Mouse (Mus musculus): ENCODE measurements at regions not wholly inside any gene's neighbourhood (a gene's known extent, or its start where the extent isn't known, plus 50 kb on each side); places are given as distances from the start of the nearest gene placed in this dataset.

DNA sequence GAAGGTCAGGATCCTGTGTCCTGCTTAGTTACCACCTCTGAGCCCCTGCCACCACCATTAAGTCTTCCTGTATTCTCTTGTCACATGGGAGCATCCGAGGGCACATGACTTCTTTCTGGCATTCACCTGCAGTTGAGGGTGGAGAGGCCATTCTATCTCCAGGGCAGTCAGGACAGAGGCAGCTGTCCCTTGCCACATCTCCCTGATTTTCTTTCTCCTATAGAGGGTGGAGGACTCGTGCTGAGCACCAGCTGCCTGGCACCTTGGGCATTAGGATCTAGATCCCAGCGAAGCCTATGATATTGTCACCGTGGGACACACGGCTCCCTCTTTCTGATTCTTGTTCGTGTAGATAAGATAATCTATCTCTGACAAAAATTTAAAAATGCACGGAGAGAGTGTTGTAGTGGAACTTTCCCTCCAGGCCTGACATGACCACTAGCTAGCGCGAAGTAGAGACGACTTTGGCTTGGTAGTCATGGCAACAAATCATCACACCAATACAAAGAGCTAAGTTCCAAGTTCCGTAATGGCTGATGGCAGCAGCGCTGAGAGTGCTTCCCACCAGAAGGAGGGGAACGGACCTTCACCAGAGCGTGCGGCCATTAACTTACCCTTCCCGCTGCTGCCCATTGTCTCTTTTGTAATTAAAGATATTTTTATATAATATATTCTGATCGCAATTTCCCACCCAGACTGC, 137.7 kb downstream of the Ipmk start:
- DNase-seq (ENCODE audit: extremely low spot score, low spot score): no peak

DNA sequence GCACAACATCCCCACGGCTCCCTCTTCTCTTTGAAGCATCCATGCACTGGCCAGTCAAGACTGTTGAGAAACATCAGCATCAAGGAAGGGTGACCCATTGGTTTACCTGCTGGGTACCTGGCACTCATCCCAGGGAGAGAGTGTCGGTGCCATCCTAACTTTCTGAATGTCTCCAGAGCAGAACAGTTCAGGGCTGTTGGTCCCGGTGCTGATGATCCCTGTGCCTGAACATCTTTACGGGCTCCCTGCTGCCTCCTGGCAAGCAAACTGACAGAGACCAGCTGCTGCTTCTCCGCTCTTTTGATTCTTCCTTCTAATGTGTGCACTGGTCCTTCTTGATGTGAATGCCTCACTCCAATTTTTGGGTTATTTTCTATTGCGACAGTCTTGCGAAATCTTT, 142.2 kb downstream of the Ipmk start:
- DNase-seq (ENCODE audit: extremely low spot score, low spot score): no peak

DNA sequence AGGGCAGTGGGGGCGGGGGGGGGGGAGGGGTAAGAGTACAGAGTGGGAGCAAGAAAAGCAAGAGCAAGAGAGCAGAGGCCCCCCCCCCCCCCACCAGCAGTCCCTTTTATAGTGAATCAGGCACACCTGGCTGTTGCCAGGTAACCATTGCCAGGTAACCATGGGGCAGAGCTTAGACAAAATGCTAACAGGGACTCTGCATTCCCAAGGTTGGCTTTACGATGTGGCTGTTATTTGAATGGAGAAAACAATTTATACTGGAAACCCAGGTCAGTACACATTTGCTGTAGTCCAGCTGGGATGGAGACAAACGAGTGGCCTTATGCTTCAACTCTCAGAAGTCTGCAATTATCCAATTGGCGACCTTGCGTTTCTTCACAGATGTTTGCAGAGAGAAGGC, 154.5 kb downstream of the Ipmk start:
- no peak for DNase-seq (ENCODE audit: extremely low spot score, low spot score)

DNA sequence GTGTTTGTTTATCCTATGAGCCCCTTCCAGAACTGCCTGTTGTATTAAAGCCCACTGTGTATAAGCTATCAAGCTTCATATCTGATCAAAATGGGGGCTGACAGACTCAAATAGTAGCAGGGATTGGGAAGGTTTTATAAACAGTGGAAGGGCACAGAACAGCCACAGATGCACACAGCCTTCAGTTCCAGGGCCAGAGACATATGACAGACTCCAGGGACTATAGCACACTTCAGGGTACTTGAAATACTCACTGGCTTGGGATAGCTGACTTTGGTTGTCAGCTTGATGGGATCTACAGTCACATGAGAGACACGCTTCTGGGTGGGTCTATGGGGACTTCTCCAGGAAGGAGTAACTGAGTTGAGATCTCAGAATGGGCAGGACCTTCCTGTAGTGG, 156.7 kb downstream of the Ipmk start:
- no peak for DNase-seq (ENCODE audit: extremely low spot score, low spot score)

DNA sequence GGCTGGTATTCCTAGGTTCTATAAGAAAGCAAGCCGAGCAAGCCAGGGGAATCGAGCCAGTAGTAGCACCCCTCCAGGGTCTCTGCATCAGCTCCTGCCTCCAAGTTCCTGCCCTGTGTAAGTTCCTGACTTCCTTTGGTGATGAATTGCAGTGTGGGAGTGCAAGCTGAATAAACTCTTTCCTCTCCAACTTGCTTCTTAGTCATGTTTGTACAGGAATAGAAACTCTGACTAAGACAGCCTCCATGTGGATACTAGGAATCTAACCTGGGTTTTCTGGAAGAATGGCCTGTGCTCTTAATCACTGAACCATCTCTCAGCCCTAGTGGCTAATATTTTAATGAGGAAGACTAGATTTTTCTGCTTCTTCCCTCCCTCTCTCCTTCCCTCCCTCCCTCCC, 177.7 kb downstream of the Ipmk start:
- DNase-seq (ENCODE audit: extremely low spot score, low spot score): no peak

DNA sequence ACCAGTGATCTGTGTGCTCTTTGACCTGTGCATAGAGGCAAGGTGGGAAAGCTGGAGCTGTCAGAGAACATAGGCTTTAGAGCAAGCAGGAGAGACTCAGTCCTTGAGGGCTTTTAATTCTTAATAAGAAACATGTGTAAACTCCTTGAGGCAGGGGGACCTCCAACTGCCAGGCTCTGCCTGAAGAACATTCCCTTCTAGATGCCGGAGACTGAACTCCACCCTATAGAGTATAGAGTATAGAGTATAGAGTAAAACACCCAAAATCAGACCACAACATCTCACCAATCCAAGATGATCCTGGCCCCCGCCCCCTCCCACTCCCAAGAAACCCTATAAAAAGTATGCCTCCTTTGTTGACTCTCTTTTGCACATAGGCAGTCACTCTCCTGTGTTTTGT, 186.2 kb downstream of the Ipmk start:
- DNase-seq (ENCODE audit: extremely low spot score, low spot score): no peak

DNA sequence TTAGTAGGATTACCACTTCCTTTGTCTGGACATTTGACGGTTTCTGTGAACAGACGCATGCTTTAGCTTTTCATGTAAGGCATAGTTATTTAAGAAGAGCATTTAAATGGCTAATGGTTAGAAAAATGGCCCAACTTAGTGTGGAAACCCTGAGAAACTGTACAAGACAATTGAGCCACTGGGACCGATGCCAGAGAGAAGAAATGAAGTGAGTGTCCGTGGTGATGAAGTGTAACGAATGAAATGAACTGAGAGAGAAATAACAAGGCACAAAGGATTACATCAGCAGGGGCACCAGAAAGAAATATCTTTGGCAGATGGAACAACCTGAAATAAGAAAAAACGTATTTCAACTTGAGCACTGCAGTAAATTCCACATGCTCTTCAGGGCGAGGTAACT, 197.9 kb downstream of the Ipmk start:
- no peak for DNase-seq (ENCODE audit: extremely low spot score, low spot score)

DNA sequence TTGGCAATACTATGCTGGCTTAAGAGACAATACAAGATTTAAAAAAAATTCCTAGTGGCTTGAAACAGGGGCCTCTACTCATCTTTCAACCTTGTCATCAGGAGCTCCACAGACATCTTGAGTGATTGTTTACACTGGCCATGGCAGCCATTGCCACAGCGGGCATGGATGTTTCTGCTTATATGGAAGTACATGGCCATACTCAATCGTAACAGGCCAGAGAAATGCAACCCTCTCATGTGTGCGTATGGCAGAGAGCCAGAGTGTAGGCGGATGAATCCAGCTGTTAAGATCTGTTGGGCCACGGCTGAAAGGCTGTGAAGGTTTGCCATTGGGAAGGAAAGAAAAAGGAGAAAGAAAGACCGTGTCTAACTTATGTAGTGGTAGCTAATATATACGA, 198.9 kb downstream of the Ipmk start:
- no peak for DNase-seq (ENCODE audit: extremely low spot score, low spot score)

DNA sequence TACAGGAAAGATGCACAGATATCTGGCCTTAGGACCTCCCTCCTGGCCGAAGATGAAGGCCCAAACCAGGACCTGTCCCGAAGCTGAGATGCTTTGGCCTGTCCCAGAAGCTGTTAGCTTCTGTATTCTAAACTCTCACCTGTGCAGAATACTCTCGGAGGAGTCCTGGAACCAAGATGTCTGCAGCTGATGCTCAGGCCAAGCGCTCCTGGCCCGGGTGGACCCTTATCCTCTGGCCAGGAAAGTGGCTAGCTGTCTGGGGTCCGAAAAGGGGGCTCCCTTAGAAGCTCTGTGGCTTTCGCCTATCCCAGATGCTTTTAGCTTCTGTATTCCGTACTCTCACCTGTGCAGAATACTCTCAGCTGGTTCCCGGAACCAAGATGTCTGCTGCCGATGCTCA, 236.2 kb downstream of the Ipmk start:
- DNase-seq (ENCODE audit: extremely low spot score, low spot score): no peak

DNA sequence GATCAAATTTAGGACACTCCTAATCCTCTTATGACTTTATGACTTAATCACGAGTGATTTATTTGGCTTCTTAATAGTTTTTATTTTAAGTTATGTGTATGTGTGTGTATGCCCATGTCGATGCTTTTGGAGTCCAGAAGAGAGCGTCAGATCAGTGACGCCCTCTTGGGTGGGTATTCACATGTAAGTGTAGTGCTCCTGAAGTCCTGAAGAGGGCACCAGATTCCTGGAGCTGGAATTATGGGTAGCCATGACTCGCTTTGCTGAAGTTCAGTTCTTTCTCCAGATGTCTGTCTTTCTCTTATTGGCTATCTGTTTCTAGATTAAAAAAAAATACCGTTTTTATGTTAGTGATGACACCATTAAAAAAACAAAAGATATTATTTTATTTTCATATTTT, 251.0 kb downstream of the Ipmk start:
- no peak for DNase-seq (ENCODE audit: extremely low spot score, low spot score)

DNA sequence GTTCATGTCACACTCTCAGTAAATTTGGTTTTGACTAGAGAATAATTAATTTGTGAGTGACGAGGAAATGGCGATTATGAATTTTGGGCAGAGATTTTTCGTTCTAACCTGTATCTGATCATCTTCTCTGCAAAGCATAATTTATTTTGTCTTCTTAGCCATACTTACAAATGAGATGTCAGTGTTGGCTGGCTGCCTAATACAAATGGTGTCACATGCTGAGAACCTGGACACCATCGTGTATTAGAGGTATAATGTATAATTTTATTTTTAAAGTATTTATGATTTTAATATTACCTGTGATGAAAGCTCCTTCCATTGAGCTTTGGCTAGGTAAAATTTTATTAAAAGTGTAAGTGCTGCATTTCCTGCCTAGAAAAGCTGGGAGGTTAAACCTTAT, 266.2 kb downstream of the Ipmk start:
- DNase-seq (ENCODE audit: extremely low spot score, low spot score): no peak

DNA sequence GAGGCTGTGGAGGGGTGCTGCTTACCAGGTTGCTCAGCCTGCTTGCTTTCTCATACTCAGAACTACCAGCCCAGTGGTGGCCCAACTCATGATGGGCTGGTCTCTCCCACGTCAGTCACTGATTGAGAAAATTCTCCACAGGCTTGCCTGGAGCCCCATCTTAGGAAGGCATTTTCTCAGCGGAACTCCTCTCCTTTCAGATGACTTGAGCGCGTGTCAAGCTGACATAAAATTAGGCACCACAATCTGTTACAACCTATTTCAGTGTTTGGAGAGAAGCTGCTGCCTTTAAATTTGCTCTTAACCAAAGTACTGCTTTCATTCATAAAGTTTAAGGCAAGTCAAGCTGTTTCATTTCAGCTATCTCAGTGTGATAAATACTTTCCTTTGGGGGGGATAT, 269.6 kb downstream of the Ipmk start:
- DNase-seq (ENCODE audit: extremely low spot score, low spot score): no peak

DNA sequence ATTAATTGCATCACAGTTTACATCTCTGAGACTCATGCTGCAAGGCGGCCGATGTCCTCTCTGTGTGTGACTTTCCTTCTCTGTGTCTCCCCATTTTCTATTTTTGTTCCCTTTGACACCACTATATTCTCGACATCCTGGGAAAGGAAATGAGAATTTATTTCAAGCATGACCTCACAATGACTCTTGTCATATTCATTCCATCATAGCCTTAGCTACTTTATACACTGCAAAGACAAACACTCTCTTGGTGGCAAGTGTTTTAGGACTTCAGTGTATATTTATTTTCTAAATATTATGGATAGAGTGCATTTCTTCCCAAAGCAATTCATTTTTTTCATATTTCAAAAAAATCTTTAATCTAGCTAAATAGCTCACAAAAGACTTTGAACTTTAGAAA, 298.5 kb downstream of the Ipmk start:
- no peak for DNase-seq (ENCODE audit: extremely low spot score, low spot score)

DNA sequence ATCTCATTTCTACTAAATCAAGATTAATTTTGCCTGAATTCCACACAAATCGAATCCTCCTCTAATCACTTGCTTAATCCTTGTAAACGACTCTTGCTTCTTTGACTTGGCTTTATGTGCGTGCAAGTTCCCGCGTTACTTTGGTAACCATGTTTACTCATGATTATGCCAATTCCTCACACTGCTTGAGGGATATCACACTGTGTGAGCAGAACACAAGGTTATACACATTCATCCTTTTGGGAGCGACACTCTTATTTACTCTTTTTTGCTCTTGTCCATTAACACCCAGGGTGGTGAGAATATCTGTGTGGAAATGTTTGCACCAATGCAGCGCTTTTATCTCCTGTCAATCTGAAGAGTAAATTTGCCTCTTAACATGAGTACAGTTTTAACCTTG, 310.0 kb downstream of the Ipmk start:
- no peak for DNase-seq (ENCODE audit: extremely low spot score, low spot score)

DNA sequence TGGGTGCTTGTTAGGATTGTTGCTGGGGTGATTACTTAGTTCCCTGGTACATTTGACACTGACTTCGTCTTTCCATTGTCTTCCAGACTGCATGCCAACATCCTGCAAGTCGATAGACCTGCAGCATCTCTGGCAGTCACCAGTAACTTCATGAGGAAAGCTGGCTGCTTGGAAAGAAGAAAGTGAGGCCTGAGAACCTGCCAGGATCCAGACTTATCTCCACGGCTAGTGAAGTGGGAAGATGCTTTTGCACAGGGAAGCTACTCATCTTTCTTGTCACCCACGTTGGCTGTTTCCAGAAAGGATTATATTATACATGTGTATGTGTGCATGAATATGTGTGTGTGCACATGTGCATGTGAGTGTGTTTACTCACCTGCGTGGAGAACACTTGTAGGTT, 316.0 kb downstream of the Ipmk start:
- DNase-seq (ENCODE audit: extremely low spot score, low spot score): no peak

DNA sequence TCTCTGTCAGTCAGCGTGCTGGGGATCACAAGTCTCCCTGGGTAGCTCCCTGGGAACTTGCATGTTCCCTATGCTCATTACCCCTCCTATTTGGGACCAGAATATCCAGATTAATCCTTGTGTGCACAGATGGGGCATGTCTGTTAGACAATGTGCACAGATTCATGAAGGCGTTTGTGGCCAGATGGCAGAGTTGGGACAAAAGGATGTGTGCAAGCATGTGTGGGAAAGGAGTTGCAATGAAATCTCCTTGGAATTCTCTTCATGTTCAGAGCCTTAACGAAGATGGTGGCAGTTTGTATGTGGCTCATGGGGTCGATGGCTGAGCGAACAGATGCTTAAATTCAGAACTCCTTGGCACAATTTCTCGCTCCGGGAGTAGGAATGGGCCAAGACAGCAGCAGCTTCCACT, 319.6 kb downstream of the Ipmk start:
- DNase-seq (ENCODE audit: extremely low spot score, low spot score): no peak

DNA sequence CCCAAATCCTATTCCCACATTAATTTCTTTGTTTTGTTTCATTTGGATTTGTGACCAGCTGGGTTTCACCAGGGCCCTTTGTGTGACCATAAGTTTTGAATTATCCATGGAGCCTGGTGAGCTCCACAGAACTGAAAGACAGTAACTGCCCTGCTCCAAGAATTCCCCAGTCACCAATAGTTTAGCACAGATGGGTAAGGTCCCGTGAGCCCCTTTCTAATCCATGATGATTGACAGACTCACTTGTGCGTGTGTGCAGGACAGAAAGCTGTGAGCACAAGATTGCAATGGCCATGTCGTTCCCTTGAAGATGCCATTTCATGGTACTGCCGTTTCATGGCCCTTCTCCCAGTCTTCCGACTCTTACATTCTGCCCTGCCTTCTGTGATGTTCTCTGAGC, 331.7 kb downstream of the Ipmk start:
- DNase-seq (ENCODE audit: extremely low spot score, low spot score): no peak

DNA sequence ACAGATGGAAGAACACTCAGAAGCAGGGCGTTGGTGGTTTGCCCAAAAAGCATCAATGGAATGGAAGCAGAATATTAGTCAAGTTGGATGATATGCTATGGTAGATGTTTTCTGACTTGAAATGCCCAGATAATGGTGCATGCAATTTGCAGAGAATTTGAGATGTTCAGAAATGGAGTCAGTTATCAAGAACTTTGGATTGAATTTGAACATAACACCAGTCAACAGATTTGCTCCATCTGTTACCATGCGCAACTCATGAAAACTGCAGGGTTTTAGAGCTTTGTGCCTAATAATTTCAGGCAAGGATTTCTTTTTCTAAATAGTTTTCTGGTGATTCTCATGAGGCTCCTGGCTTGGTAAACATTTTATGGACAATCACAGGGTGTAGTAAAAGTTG, 365.9 kb downstream of the Ipmk start:
- DNase-seq (ENCODE audit: extremely low spot score, low spot score): no peak

DNA sequence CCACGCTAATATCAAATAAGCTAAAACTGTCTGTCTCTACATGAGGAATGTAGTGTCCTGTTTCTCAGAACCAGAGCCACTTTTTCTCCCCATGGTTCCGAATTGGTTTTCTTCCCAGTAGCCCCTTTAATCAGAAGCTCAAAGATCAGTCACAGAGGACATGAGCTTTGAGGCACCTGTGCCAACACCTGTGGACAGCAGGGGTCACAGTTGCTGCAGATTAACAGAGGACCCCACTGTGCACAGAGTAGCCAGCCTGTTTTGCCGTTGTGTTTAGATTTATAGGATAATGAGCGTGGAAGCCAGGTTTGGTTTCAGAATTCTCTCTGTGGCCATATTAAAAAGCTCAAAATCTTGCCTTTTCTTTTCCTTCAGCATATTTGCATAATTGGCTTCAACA, 380.2 kb downstream of the Ipmk start:
- DNase-seq (ENCODE audit: extremely low spot score, low spot score): no peak

DNA sequence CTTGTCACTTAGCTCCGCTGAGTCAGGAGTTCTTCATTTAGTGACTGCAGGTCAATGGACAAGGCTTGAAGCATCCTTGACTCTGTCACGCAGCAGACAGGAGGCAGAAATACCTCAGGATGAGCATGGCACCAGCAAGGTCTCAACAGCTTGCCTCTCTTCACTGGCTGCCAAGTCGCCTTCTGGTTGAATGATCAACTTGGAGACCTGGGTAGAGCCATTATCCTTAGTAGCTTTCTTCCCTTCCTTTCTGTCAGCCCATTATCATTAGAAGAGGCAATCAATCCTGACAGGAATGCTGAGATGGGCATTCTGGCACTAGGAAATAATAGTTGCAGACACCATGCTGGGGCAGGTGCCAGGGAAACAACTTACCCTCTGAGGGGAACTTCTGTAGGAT, 386.3 kb downstream of the Ipmk start:
- no peak for DNase-seq (ENCODE audit: extremely low spot score, low spot score)

DNA sequence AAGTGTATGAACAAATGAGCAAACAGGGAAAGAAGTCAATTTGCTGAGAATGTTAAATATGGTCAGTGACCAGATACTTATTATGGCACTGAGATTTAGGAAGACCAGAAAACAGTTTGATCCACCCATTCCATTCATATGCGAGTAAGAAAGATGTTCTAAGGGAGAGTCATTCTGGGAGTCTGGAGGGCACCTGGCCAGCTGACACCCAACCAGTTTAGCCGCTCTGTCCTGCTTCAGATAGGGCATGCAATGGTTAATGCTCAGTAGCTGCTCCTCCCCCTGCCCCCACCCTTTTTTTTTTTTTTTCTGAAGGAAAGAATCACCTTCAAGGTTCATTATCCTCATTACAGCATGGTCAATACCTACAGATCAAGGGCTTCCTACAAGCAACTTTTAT, 386.9 kb downstream of the Ipmk start:
- DNase-seq (ENCODE audit: extremely low spot score, low spot score): no peak

DNA sequence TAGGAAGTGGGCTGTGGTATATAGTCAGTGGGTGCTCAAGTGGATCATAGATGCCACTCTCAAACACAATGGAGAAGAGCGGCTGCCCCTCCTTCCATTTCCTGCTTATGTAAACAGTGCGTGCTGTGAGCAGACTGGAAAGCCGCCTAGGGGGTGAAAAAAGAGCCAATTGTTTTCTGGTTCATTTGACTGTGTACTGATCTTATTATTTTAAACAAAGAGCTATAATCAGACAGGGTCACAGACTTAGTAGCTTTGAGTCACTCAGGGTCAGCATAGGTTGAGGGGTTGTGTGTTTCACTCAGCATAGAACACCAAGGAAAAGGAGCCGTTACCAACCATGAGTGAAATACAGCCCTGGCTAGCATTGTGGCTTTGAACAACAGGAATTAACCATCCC, 390.7 kb downstream of the Ipmk start:
- DNase-seq (ENCODE audit: extremely low spot score, low spot score): no peak

DNA sequence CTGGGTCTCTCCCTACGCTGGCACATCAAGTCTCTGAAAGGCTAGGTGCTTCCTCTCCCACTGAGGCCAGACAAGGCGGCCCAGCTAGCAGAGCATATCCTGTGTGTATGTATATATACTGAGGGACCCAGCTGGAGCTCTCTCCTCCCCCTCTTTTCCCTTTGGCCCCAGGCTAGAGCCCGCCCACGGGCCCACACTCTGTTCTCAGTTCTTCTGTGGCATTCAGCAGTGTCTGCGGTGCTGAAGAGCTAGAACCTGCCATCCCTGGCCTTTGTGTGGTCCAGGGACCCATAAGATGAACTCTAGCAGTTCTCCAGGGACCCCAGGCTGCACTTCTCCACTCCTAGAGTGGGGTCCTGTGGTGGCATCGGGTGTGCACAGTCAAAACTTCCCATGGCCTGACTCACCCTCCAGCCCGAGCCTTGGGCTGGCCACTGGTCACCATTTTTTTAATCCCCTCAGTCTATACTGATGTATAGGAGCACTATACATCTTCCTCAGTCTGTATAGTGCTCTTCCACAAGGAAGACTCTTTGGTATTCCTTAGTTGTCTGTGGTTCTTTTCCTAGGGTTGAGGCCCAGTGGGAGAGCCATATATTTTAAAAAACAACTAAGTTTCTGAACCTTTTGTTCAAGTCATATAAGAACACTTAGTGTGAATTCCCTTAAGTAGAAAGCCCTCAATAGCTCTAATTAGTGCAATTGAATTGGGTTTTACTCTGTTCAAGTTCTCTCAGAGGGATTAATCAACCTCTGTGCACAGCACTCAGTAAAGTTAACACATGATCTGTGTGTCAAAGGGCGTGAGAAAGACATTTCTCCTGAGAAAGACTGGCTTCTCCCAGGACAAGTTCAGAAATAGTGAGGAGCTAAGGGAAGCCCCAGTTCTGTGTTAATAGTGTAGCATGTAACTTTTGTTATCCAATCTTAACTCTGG, 401.3 kb downstream of the Ipmk start:
- DNase-seq (ENCODE audit: extremely low spot score, low spot score): no peak
